Mouse (Mus musculus) lung, postnatal 25 days (tissue): ENCODE measurements at regions not wholly inside any gene's neighbourhood (a gene's known extent, or its start where the extent isn't known, plus 50 kb on each side); places are given as distances from the start of the nearest gene placed in this dataset.
"Not testable (repeated sequence)": the region's sequence is repeated elsewhere in the genome, so short reads cannot be mapped to it uniquely, and the experiment has no call there.

Experiments
- DNase-seq: peaks from one replicate; pipeline ENCODE4 v3.0.0; 2022; ENCODE audit warnings: low spot score

DNA sequence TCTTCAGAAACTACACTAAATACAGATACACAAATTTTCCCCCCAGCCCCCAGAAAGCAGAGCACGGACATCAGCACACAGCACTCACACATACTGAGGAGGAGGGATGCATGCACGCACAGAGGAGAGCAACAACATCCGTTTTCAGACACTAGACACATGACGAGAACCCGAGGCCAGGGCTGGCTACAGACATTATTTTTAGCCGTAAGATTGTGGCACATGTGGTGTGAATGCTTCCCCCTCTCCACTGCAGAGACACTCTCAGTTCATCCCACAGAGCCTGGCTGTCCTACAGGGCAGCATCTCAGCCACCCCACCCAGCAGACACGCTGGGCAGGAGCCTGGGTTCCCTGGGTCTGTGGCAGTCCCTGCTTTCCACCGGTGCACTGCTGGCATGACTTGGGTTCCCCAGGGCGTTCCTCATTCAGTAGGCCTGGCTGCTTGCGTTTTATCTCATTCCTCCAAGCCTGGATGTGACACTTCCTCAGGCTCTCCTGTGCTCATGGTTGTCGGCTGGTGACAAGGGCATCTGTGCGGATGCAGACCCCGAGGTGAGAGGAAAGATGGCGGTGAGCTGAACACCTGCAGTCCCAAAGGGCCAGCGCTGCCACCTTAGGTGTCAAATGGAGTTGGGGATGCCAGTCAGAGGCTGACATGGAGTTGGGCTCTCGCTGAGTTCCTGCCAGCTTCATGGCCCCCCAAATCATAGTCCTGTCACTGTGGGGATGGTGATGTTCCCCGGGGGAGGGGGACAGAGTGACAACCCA is 247.1 kb upstream of the Myt1l start:
- no peak for DNase-seq

DNA sequence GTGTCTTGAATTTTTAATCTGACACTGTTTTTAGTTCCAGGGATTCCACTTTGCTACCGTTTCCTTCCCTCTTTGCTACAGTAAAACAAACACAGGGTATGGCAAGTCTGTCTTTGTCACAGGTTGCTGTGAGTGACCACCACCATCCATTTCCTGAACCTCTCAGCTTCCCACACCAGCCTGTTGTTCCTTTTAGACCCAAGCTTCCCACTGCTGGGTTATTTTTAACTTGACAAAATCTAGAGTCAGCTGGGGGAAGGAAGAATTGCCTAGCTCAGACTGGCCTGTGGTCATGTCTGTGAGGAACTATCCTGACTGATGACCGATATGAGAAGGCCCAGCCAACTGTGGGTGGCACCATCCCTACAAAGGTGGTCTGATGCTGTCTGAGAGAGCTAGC is 239.4 kb upstream of the Myt1l start:
- DNase-seq, result no peak

DNA sequence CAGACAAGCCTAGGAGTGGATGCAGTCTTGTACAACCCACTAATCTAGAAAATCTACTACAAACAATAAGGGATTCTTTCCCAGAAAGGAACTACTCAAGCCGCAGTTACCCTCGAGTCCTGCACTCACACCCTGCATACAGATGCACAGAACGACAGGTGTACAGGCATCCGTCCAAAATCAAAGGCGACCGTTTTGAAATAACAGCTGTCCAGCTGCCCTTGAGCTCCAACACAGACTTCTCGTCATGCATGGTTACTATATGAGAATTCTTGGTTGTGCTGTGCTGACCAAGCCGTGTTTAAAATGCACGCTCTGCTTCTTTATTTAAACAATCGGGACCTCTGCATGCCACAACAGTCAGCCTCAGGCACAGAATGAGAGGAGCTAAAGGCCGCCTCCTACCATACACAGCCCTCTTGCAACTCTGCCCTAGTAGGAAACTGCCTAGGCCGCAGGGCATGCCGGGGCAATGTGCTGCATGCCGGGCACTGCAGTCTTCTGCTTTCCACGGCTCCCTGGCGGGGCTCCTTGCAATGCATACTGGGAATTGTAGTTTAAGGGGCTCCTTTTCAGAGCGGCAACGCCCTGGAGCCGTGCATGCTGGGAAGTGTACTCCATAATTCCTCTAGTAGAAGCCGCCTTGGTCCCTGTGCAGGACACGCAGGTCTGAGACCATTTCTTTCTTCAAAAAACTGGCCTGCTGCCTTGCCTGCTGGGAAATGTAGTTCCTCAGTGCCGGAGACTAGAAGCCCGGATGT is 237.4 kb upstream of the Myt1l start:
- peak; percentile 98 for DNase-seq

DNA sequence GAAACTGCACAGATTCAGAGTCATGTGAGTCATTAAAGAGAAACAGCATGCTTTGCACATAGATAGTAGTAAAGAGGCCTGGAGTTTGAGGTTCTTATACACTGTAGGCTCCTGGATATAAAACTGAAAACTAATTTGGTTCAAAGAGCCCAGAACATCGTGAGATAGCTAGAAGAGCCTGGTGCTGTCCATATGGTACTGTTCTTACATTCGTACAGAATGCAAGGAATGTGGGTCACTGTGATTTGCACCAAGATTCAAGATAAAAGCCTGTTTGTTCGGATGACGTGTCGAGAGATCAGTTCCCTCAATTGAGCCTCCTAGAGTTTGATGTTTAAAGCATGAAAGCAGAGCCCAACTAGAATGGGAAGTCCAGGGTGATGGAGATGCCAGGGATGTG is 230.2 kb upstream of the Myt1l start:
- DNase-seq, result no peak

DNA sequence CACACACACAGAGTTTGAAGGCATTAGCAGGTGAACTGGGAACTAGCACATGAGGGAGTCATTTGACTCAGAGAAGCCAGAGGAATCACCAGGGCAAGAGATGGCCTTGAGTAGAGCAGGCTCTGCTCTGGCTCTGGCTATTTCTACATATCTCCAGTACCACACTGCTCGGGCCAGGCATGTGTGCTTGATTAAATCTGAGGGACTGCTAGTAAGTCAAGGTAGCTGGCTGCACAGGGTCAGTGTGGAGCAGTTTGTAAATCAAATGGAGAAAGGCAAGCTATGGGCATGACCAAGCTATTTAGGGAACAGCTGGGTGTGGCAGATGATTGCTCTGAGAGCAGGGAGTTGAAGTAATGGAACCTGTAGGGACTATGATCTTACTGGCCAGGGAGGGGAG is 212.5 kb upstream of the Myt1l start:
- DNase-seq, result no peak

DNA sequence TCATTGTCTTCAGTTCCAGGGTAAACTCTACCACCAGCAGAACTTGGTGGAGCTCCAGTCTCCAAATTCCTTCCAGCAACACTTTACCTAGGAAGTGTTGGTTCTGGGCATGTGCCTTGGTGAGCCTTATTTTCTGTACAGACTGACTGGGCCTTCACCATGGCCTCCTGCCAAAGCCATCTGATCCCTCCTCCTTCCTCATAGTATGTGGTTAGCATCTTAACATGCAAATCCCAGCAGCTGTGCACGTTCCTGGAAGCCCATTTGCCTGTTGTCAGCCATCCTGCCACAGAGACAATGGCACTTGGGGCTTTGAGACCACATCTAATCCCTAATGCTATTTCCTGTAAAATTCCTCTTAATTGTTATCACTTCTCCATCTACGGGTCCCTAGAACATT is 206.7 kb upstream of the Myt1l start:
- DNase-seq, result no peak

DNA sequence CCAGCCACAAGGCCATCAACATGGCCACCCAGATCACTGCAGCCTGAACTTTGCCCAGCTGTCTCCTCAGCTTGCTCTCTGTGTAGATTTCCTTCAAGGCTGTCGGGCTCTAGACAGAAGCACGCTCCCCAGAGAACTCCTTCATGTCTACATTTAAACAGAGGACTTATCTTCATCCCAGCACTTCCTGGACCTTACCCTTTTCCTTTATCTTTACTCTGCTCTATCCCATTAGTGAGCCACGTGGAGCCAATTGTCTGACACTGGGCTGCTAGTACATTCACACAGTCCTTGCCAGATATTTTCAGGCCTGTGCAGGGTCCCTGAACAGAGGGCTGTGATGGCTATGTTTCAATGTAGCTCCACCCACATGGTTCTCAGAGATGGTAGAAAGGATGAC is 204.7 kb upstream of the Myt1l start:
- no peak for DNase-seq

DNA sequence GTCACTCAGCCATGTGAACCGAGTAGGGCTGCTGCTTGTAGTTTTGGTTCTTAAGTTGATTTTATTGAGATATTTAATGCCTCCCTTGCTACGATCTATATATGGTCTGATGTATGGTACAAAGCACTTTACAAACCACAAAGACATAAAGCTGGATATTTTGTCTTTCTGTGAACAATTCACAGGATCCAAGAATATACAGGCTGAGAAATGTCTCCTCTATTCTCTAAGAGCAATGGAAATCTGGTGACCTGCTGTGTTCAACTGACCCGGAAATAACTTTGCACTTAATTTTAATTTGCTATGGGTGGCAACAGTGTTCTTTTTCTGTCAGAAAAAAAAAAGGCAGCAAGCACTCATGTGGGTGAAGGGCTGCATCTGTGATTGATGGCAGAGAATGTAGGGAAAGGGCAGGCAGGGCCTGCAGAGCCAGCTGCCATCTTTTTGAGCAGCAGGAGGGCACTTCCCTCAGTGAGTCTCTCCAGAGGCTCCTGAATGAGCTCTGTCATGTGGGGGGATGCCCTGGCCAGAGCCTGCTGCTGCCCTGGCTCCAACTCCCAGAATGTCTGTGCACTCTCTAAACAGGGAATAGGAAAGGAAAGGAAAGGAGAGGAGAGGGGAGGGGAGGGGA is 192.2 kb upstream of the Myt1l start:
- no peak for DNase-seq

DNA sequence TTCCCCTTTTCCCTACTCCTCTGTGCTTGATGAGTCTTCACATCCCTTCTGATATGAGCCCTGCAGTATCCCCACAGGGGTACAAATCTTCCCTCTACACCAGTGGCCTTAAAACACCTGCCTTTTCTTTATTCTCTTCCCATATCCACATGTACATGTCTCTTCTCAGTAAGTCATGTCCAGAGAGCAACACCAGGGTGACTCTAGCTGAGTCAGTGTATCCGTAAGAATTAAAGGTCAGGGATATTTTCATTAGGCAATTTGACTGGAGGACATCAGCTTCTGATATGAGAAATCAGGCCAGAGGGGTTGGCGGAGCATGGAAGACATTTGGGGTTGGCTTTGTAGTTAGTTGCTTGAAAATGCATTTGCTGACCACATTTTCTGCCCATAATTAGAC is 190.8 kb upstream of the Myt1l start:
- no peak for DNase-seq

DNA sequence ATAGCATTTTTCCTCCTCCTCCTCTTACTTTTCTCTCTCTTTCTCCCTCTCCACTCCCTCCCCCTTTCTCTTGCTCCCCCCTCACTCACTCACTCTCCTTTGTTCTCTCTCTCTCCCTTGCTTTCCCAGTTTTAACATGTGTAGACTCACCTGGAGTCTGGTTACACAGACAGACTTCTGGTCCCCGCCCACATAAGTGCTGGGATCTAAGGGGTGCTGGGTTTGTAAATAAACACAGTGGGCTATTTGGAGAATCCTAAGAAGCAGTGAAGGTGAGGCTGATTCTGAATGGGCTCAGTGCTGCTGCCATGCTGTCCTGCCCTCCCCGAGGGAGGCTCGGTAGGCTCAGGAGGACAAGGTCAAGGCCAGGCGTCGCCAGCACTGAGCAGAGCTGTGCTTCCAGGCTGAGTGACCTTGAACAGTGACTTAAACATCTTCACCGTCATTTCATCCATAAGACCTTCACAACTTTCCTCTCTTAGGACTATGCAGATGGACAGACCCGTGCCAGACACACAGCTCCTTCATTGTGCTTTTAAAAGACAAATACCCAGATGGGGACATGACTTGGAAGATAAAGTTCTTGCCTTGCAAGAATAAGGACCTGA is 186.7 kb upstream of the Myt1l start:
- DNase-seq, result no peak

DNA sequence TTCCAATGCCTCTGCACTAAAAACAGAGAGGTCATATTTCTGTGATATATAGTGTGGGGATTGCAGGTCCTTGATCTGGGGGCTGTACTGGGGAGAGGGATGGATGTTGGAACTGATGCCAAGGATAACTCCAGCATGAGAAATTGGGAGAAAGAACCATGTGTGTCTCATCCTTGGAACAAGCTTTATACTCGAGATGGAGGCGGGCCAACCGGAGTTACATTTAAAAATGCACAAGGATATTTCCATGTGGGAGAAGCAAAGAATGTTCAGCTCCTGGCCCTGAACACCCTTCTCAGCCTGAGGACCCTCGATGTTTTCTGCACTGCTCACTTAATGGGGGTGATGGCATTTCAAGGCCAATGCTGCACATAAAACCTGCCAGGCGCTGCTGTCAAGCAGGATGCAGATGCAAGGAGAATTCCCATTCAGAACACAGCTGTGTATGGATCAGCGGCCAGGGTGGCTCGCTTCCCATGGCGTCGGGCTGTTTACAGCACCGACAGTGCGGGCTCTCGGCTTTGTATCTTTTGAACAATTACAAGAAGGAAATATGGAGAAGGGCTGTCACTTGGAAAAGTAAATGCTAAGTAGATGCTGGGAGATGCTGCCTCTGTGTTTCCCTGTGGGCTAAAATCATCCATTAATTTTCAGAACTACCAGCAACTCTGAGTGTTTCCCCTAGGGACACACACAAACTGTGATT is 184.9 kb upstream of the Myt1l start:
- DNase-seq, result no peak

DNA sequence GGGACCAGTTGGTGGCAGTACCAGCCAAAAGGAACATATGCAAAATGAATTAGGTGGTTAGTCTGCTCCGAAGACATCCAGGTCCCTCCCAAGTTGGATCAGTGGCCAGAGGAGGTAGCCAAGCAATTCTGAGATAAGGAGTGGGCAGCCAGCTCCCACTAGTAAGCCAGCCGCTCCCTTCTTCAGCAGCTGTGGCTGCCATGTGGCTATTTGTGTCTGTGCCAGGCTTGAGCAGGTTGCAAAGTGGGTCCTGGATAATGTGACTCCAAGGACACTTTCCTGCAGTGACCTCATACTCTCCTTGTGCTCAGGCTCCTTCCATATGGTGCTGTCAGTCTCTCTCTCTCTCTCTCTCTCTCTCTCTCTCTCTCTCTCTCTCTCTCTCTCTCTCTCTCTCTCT is 179.5 kb upstream of the Myt1l start:
- no peak for DNase-seq

DNA sequence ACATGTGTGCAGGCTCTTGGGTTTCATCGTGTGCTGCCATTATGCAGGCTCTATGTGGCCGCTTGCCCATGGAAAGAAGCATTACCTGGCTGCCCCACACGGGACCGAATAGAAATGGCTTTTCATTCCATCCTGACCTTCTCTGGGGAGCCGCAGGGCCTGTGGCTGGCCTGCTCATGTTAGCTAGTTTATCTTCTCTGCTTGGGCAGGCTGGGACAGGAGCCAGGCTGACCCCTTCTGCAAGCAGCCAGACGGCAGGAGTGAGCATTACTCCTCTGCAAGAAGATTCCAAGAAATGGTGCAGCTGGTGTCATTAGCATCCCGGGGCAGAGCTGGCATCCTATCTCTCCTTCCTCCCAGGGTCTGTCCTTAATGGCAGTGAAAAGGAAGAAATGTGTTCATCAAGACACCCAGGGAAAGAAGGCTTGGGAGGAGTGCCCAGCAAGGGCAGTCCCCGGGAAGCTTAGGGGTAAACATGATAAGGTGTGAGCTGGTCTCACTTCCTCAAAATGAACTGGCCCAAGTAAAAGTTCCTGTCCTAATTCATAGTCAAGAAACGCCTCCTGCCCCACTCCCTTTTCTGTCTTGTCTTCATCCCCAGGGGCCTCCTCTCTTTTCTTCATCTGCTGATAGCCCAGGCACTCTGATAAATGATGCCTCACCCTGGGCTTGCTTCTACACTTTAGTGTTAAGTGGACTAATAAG is 178.9 kb upstream of the Myt1l start:
- DNase-seq, result no peak

DNA sequence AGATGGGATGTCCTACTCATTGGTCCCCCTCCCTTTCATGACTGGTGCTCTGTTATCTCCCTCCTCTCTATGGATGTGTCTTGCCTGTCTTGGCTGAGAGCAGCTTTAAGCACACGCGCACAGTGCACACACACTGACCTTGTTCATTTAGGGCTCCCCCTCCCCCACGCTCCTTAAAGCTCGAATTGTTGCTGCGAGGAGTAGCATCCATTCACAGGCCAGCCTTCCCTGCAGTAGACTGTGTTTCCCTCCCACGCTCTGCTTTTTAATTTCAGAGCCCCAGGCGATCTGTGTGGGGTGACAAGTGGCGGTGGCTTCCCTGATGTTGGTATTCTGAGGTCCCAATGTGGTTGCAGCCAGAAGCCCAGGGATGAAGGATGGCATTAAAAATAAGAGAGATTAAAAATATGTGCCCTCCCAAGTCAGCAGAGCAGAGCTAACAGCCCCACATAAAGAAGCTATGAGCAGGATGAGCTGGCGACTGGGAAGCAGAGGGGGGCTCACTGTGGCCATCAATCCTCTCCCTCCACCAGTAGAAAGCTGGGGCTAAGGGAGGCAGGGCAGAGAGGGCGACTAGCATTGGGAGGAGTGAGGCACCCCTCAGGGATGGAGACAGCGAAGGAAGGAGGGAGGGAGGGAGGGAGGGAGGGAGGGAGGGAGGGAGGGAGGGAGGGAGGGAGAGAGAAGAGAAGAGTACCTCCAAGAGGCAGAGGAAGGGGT is 174.2 kb upstream of the Myt1l start:
- no peak for DNase-seq

DNA sequence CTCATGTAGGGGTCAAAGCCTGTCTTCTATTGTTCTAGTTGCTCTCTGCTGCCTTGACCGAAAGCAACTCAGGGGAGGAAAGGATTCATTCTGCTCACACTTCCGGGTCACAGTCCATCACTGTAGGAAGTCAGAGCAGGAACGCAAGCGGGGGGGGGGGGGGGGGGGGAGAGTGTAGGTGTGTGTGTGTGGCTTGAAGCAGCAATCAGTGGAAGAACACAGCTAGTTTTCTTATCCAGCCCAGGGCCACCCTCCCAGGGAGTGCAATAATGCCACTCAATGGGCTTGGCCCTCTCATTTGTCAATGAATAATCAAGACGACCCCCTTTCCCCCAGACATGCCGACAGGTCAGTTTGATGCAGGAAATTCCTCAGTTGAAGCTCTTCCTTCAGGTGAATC is 173.4 kb upstream of the Myt1l start:
- DNase-seq, result no peak

DNA sequence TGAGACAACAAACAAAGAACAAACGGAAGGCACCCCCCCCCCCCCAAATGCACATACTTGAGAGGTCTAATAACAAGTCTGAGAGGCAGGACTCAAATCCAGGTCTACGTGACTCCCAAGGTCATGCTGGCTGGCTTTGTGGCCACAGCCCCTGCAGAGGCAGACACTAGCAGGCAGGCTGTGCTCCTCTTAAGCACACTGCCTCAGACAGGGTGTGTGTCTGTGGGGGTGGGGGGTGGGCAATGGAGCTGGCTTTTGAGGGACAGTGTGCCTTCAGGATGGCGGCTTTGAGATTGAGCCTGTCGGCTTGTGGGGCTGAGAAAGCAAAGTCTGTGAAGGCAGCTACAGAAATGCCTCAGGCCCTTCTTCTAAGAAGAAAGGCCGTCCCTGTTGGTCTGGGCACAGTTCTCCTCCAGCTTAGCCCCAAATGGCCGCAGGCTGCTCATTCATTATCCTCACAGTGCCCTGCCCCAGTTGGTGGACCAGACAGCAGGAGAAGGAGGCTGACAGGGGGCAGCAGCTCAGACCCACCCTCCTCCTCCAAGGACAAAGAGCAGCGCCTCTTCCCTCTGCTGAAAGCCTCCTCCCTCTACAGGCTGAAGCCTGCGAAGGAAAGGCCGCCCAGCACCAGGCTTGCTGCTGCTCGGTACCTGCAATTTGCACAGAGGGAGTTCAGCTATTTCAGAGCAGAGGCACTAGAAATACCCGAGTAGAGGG is 171.3 kb upstream of the Myt1l start:
- DNase-seq, result no peak

DNA sequence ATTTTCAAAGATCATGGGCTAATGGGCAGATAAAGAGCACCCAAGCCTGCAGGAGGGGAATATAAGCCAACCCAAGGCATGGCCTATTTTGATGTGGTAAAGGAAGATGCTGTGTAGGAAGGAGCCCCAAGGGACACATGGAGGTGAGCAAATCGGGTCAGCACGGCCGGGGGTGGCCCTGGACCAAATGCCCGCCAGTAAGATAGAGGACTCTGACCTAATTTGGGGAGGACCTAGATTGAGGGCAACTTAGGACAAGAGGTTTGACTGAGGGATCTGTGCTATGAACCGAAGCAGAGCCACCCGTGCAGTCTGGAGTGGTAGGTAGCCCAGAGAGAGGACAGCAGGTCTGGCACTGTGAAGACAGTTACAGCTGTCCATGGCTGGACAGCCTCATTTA is 166.9 kb upstream of the Myt1l start:
- DNase-seq, result no peak

DNA sequence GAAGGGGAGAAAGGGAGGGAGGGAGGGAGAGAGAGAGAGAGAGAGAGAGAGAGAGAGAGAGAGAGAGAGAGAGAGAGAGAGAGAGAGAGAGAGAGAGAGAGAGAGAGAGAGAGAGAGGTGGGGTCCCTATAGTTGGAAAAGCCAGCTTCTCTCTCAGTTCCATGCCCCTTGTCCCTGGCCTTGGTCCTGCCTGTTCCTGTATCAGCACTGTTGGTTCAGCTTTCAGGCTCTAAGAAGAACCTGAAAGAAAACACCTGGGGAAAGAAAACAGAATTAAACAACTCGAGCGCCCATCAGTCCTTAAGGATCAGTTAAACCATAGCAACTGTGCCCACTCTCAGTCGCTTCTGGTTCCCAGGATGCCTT is 160.5 kb upstream of the Myt1l start:
- not testable (repeated sequence) for DNase-seq

DNA sequence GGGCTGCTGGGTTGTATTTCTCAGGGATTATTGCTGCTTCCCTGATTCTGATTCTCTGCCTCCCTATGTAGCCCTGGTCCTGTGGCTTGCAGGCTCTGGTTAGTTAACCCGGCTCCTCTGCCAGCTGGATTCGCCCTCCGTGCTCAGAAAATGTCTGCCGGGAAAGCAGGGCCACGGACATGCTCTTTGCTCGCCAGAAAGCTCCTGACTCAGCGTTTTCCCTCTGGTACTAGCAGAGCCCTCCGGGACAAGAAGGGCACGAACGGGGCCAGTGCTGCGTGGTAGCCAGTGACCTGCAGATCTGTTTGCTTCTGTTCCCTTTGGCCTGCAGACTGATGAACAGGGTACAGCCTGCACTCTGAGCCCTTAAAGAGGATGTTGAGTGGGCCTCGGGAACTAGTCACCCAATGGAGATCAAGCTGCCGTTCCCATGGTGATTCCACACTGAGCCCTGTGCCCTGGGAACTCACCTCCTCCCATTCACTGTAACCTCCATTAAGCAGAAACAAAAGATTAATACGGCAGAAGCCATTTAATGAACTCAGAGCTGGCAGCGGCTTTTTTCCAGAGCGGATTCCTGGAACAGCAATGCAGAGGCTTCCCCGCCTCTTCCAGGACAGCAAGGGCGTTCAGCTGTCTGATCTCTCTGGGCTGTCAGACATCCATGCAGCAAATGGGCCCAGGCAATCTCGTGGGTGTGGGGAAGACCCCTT is 159.9 kb upstream of the Myt1l start:
- no peak for DNase-seq

DNA sequence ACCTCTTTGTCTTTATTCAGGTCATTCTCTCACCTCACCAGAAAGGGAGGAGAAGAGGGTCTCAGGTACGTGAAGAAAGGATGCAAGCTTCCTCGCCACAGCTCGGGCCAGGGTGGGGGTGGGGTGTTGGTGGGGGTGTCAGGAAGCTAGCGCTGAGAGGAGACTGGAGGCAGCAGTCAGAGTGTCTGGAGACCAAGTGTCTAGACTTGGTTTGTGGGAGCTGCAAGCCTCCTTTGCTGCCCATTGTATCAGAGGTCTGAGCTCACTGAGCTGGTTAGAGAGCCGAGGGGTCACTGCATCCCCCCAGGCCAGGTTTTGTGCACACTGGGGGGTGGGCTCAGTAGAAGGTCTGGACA is 159.4 kb upstream of the Myt1l start:
- no peak for DNase-seq
